Mouse (Mus musculus) lung, adult 2 months (tissue): ENCODE measurements at regions not wholly inside any gene's neighbourhood (a gene's known extent, or its start where the extent isn't known, plus 50 kb on each side); places are given as distances from the start of the nearest gene placed in this dataset.

Source experiments
- CTCF ChIP-seq: fragments of 200-500 bp; IDR thresholded peaks from 2 replicates; pipeline ENCODE4 v1.5.1; 2011; ENCODE audit warnings: mild to moderate bottlenecking, low read length, control low read depth; ENCODE audit not compliant: insufficient read depth
- POLR2A ChIP-seq: fragments of 200-500 bp; IDR thresholded peaks from 2 replicates; pipeline ENCODE4 v1.6.1; 2011; ENCODE audit warnings: low read depth, mild to moderate bottlenecking, control low read depth, low read length, borderline replicate concordance; ENCODE audit errors: extremely low read depth

- TF ChIP-seq POLR2A = no peak
- TF ChIP-seq CTCF = no peak
These were observed 127.7 kb downstream of the Nuak1 start for GRCm38 (mm10) chr10:84312656-84313055.
